Mouse (Mus musculus): ENCODE results near the gene Aadacl3. TPM values are rescaled to one million over a fixed set of nuclear protein-coding genes. Genes with fewer than 3 reads are reported as not detected.

Aadacl3 gene
- polyA plus RNA-seq, 1 experiment, result not detected

- DNase-seq, result no peak
- no peak for TF ChIP-seq POLR2A (IDR thresholded peaks at IDR 0.05; ENCODE audit: borderline replicate concordance, insufficient read depth, low read length)
- TF ChIP-seq CTCF (IDR thresholded peaks at IDR 0.05; ENCODE audit: borderline replicate concordance, insufficient read depth, low read depth, low read length), result no peak
- H3K4me3 ChIP-seq (replicated peaks; ENCODE audit: insufficient read depth, low read depth, low read length), result no peak overlapping the region
- no peaks in the 10 kb centered on the region for H3K27me3 ChIP-seq (ENCODE audit: control insufficient read depth, insufficient read depth, low read length)
- 57% methylated on average over 3 of the region's 3 CpGs for WGBS
- H3K27ac ChIP-seq (ENCODE audit: insufficient read depth, low read length), result no peak overlapping the region
- no peaks in the 10 kb centered on the region for H3K4me1 ChIP-seq (ENCODE audit: control insufficient read depth, insufficient read depth, low read length)
Observed at GRCm38 (mm10) chr4:144406261-144406660, 57.3 kb downstream of the Aadacl3 start.

DNA sequence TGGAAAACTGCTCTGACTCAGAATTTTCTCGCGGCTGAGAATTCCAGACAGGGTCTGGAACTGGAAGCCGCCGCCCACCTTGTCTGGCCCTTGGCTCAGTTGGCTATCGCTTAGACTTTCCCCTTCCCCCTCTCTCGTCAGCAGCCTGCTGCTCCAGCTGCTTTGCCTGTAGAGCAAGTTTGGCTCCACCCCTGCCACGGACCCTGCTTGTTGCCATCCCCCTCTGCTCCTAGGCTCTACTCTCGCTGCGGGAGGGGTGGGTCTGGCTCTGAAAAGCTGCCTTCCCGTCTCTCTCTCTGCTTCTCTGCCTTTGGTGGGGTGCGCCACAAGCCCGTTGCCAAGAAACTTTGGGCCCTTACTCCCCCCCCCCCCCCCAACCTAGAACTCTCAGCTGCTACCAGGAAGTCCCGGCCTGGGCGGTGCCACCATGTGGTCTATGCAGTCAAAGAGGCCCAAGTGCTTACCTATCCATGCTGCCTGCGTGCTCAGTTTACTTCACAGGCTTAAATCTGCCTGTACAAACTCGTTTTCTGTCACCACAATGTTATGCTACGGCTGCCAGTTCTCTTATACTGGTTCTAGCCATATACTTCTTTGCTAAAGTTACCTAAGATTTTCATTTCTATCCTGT, 59.0 kb downstream of the Aadacl3 start:
- H3K4me1 ChIP-seq (ENCODE audit: control insufficient read depth, insufficient read depth, low read length), result no peaks in the 10 kb centered on the region
- no peak overlapping the region for H3K4me3 ChIP-seq (replicated peaks; ENCODE audit: insufficient read depth, low read depth, low read length)
- H3K27ac ChIP-seq (ENCODE audit: insufficient read depth, low read length), result no peak overlapping the region
- no peaks in the 10 kb centered on the region for H3K27me3 ChIP-seq (ENCODE audit: control insufficient read depth, insufficient read depth, low read length)
- TF ChIP-seq CTCF (IDR thresholded peaks at IDR 0.05; ENCODE audit: borderline replicate concordance, insufficient read depth, low read depth, low read length) (no peak), POLR2A (IDR thresholded peaks at IDR 0.05; ENCODE audit: borderline replicate concordance, insufficient read depth, low read length) (no peak)
- 9% methylated on average over 17 of the region's 17 CpGs for WGBS
- no peak for DNase-seq

Other genes starting within 250 kb of the Aadacl3 start
- not detected in 2 replicates for gene Pramel5, start 183.3 kb downstream of the Aadacl3 start, polyA plus RNA-seq (2012; rRNA removed)
- gene Gm13128, start 133.5 kb downstream of the Aadacl3 start, polyA plus RNA-seq (2012; rRNA removed), result not detected in 2 replicates
- gene Gm13119, start 105.8 kb downstream of the Aadacl3 start, polyA plus RNA-seq (2012; rRNA removed), result not detected in 2 replicates
- not detected in 2 replicates for gene Pramef20, start 85.8 kb downstream of the Aadacl3 start, polyA plus RNA-seq (2012; rRNA removed)
- not detected in 2 replicates for gene Pramef12, start 55.3 kb downstream of the Aadacl3 start, polyA plus RNA-seq (2012; rRNA removed)
- not detected in 2 replicates for gene 1700012P22Rik, start 25.0 kb downstream of the Aadacl3 start, polyA plus RNA-seq (2012; rRNA removed)
- gene Gm9944, start 10.4 kb downstream of the Aadacl3 start, polyA plus RNA-seq (2012; rRNA removed), result not detected in 2 replicates
- gene 9430007A20Rik, start 56.1 kb upstream of the Aadacl3 start, polyA plus RNA-seq (2012; rRNA removed), result not detected in 2 replicates
- gene Gm13124, start 101.4 kb upstream of the Aadacl3 start, polyA plus RNA-seq (2012; rRNA removed), result not detected in 2 replicates
- gene Aadacl4, start 150.0 kb upstream of the Aadacl3 start, polyA plus RNA-seq (2012; rRNA removed), result not detected in 2 replicates
- gene Gm436, start 222.6 kb upstream of the Aadacl3 start, polyA plus RNA-seq (2012; rRNA removed), result not detected in 2 replicates